In the genomic region with DNA sequence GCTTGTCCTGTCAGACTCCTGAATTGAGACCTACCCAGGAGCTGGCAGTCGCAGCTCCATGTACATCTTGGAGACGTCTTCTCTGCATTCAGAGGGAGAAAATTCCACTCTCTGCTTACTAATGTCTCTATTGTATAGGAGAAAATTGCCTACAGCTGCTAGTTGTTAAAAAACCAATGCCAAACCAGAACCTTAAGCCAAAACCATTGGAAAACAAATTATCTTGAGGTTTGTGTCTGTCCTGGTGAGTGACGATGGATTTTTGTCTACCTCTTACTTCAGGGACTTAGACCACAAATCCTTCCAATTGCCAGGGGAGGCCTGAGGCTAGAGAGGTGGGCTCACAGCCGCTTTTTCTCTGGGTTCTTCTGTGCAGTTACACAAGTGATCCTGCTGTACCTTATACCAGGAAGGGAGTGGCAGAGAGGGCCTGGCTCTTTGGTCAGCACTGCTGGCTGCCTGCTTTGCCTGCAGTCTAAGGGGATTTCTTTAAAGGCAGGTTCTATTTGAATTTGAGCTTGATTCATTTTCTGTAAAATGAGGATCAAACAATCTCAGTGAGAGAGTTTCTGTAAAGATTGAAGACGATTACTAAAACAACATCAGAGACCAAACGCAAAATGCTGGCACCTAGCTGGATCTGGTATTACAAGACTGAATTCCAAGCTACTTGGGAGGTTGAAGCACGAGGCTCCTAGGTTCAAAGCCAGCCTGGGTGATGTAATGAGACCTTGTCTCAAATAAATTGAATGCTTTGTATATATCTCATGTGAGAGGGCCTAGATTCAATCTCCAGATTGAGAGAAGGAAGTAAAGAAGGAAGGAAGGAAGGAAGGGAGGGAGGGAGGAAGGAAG, we compare ENCODE assay signal across 20 mouse cellular contexts.
DNase-seq lines count a peak whose midpoint lies in the region; ATAC-seq and TF ChIP-seq lines count a peak whose summit lies in the region.
"Had no signal": no experiment of that assay in that cellular context is flagged by ENCODE, and none has a peak within 500 bp of the region (broad histone marks: within the 10 kb centered on the region; RNA-seq: fewer than 3 reads in every experiment).

No protein-coding gene starts in this region.

- intact Hi-C loops in heart, postnatal 10 days (cut with DNase I): loop anchor here (10.0 kb wide), 1 partner anchor 866 kb away; no protein-coding TSS in a partner anchor

- no peak for ATAC-seq in heart, embryonic 15.5 days (replicated peaks; ENCODE audit: insufficient number of reproducible peaks, insufficient read depth, low FRiP score, low read depth)
- ATAC-seq in limb, embryonic 14.5 days (ENCODE audit: low FRiP score, low read depth): no peak
- ATAC-seq: forebrain, embryonic 13.5 days; hindbrain, postnatal 0 days; liver, postnatal 0 days; midbrain, embryonic 16.5 days; Patski had no signal

- no peak overlapping the region for H3K9ac ChIP-seq in heart, embryonic 15.5 days
- no peak overlapping the region for H3K9ac ChIP-seq in limb, embryonic 14.5 days (ENCODE audit: low read depth, low read length, severe bottlenecking)
- H3K9ac ChIP-seq: forebrain, embryonic 13.5 days; limb, embryonic 12.5 days; liver, postnatal 0 days; neural tube, embryonic 12.5 days had no signal

- H3K9me3 ChIP-seq in heart, embryonic 15.5 days (replicated peaks): no peaks in the 10 kb centered on the region
- no peaks in the 10 kb centered on the region for H3K9me3 ChIP-seq in limb, embryonic 14.5 days (ENCODE audit: control insufficient read depth, low read length)
- H3K9me3 ChIP-seq: forebrain, embryonic 13.5 days; limb, embryonic 12.5 days; neural tube, embryonic 12.5 days had no signal

- peaks cover 17% of the 10 kb centered on the region; the same call in 1 of the 2 replicates for H3K36me3 ChIP-seq in heart, embryonic 15.5 days
- H3K36me3 ChIP-seq in limb, embryonic 14.5 days (ENCODE audit: control insufficient read depth, insufficient read depth, low read length): peaks cover 11% of the 10 kb centered on the region; the same call in 1 of the 2 replicates

- no peaks in the 10 kb centered on the region for H3K4me1 ChIP-seq in cerebellum, adult 2 months (ENCODE audit: control insufficient read depth, insufficient read depth, low read length)
- peaks cover 43% of the 10 kb centered on the region for H3K4me1 ChIP-seq in heart, embryonic 15.5 days (replicated peaks)
- H3K4me1 ChIP-seq in limb, embryonic 14.5 days (ENCODE audit: control insufficient read depth, insufficient read depth, low read length): no peaks in the 10 kb centered on the region; the same call in 1 of the 2 replicates
- H3K4me1 ChIP-seq: forebrain, embryonic 13.5 days; limb, embryonic 12.5 days; neural tube, embryonic 12.5 days had no signal

- DNase-seq in cerebellum, adult 2 months: no peak
- DNase-seq in cerebellum, adult 9-10 months: no peak
- DNase-seq in heart, postnatal 10 days: no peak
- DNase-seq in 3134 (ENCODE audit: extremely low read depth, insufficient read length, low spot score): peak; percentile 49
- peak; percentile 34 for DNase-seq in limb, embryonic 14.5 days (ENCODE audit: low spot score)
- DNase-seq in ovary, postnatal 14 days (ENCODE audit: low spot score): no peak
- DNase-seq in adrenal gland, postnatal 4 days (ENCODE audit: low spot score in 2 of 2): no peak
- DNase-seq: cerebellum, postnatal 14 days; gastrocnemius, postnatal 10 days; kidney, adult 9 months; liver, postnatal 0 days; lung, postnatal 4 days; retina, postnatal 1 day had no signal

- TF ChIP-seq POLR2A in cerebellum, adult 2 months (IDR thresholded peaks at IDR 0.05; ENCODE audit: borderline replicate concordance, insufficient read depth, low read length): no peak
- no peak for TF ChIP-seq POLR2A in limb, embryonic 14.5 days (IDR thresholded peaks at IDR 0.05; ENCODE audit: borderline replicate concordance, extremely low read depth, insufficient read depth, insufficient read length)

- no peaks in the 10 kb centered on the region for H3K27me3 ChIP-seq in cerebellum, adult 2 months (ENCODE audit: control insufficient read depth, insufficient read depth, low read length)
- H3K27me3 ChIP-seq in heart, embryonic 15.5 days: no peaks in the 10 kb centered on the region
- no peaks in the 10 kb centered on the region for H3K27me3 ChIP-seq in limb, embryonic 14.5 days (ENCODE audit: control insufficient read depth, insufficient read depth, low read length)
- H3K27me3 ChIP-seq: forebrain, embryonic 13.5 days; limb, embryonic 12.5 days; neural tube, embryonic 12.5 days; Patski had no signal

- no peak for TF ChIP-seq CTCF in cerebellum, adult 2 months (IDR thresholded peaks at IDR 0.05; ENCODE audit: borderline replicate concordance, insufficient read depth, low read depth, low read length)

- H3K27ac ChIP-seq in cerebellum, adult 2 months (ENCODE audit: insufficient read depth, low read length): peak overlapping the region; percentile 48; the same call in 1 of the 2 replicates
- H3K27ac ChIP-seq in heart, embryonic 15.5 days: peak overlapping the region; percentile 50
- H3K27ac ChIP-seq in limb, embryonic 14.5 days (replicated peaks; ENCODE audit: low read depth, low read length): peak overlapping the region; percentile 33; the same call in 1 of the 2 replicates
- H3K27ac ChIP-seq: hindbrain, postnatal 0 days; limb, embryonic 12.5 days; neural tube, embryonic 12.5 days had no signal

- 71% methylated on average over 7 of the region's 7 CpGs for WGBS in cerebellum, adult 2 months
- 70% methylated on average over 7 of the region's 7 CpGs for WGBS in heart, embryonic 15.5 days
- 61% methylated on average over 7 of the region's 7 CpGs for WGBS in limb, embryonic 14.5 days

- H3K4me3 ChIP-seq in cerebellum, adult 2 months (replicated peaks; ENCODE audit: insufficient read depth, low read depth, low read length): no peak overlapping the region
- H3K4me3 ChIP-seq in heart, embryonic 15.5 days: no peak overlapping the region
- H3K4me3 ChIP-seq in limb, embryonic 14.5 days (replicated peaks; ENCODE audit: low read length): no peak overlapping the region
- H3K4me3 ChIP-seq: forebrain, embryonic 13.5 days; limb, embryonic 12.5 days; neural tube, embryonic 12.5 days had no signal

- no peak overlapping the region for H3K4me2 ChIP-seq in heart, embryonic 15.5 days
- no peak overlapping the region for H3K4me2 ChIP-seq in limb, embryonic 14.5 days (replicated peaks; ENCODE audit: low read depth, low read length, severe bottlenecking)
- H3K4me2 ChIP-seq: forebrain, embryonic 13.5 days; limb, embryonic 12.5 days; neural tube, embryonic 12.5 days had no signal

Comparison
In these comparisons a context has a peak if more than half of its experiments do, and no peak if none do; other contexts are left out.
1. DNase-seq: peak in 3134 (single experiment) and limb, embryonic 14.5 days (single experiment); none in cerebellum, adult 2 months (0 of 2), cerebellum, adult 9-10 months (single experiment), heart, postnatal 10 days (0 of 2), ovary, postnatal 14 days (single experiment) and adrenal gland, postnatal 4 days (0 of 2).
2. Peak in every context shown above with its lines, with median percentiles within 50 percentile points of each other: H3K27ac ChIP-seq.